Mouse (Mus musculus): ENCODE measurements around the gene Card9. TPM values are rescaled to one million over a fixed set of nuclear protein-coding genes. Genes with fewer than 3 reads are reported as not detected.

Gene Card9
- polyA plus RNA-seq, 1 experiment = 199 TPM

GRCm38 (mm10) chr2:26304711-26305110 lies 56.0 kb downstream of the Card9 start:
- H3K27ac ChIP-seq (ENCODE audit: control insufficient read depth, insufficient read depth, low read depth, low read length, poor library complexity) = no peak overlapping the region
- no peak for TF ChIP-seq POLR2A (IDR thresholded peaks at IDR 0.05; ENCODE audit: borderline replicate concordance, control insufficient read depth, low read depth, low read length)
- no peak for TF ChIP-seq CTCF (IDR thresholded peaks at IDR 0.05; ENCODE audit: control insufficient read depth, insufficient read depth, low read length)
- no peaks in the 10 kb centered on the region for H3K4me1 ChIP-seq (ENCODE audit: control insufficient read depth, insufficient read depth, low read length)
- 30% methylated on average over 1 of the region's 1 CpGs for WGBS
- no peak overlapping the region for H3K4me3 ChIP-seq (replicated peaks; ENCODE audit: control insufficient read depth, low read depth, low read length)

Other genes starting within 250 kb of the Card9 start
- gene Nacc2, start 237.7 kb downstream of the Card9 start, polyA plus RNA-seq (2011; ENCODE audit: insufficient read depth, insufficient read length, low replicate concordance, missing spikeins) = 4.0 and 5.8 TPM in 2 replicates
- gene Lhx3, start 152.6 kb downstream of the Card9 start, polyA plus RNA-seq (2011; ENCODE audit: insufficient read depth, insufficient read length, low replicate concordance, missing spikeins) = not detected in 2 replicates
- 2.2 and 2.6 TPM in 2 replicates for gene Qsox2, start 123.4 kb downstream of the Card9 start, polyA plus RNA-seq (2011; ENCODE audit: insufficient read depth, insufficient read length, low replicate concordance, missing spikeins)
- gene Ccdc187, start 66.4 kb downstream of the Card9 start, polyA plus RNA-seq (2011; ENCODE audit: insufficient read depth, insufficient read length, low replicate concordance, missing spikeins) = 0.20 TPM in 1 of 2 replicates, not detected in the other
- gene Gpsm1, start 45.4 kb downstream of the Card9 start, polyA plus RNA-seq (2011; ENCODE audit: insufficient read depth, insufficient read length, low replicate concordance, missing spikeins) = 6.1 and 10.0 TPM in 2 replicates
- 4.0 and 6.9 TPM in 2 replicates for gene Dnlz, start 8.8 kb downstream of the Card9 start, polyA plus RNA-seq (2011; ENCODE audit: insufficient read depth, insufficient read length, low replicate concordance, missing spikeins)
- gene Snapc4, start 19.7 kb upstream of the Card9 start, polyA plus RNA-seq (2011; ENCODE audit: insufficient read depth, insufficient read length, low replicate concordance, missing spikeins) = 25.2 and 42.6 TPM in 2 replicates
- 56.8 and 78.4 TPM in 2 replicates for gene Entr1, start 28.4 kb upstream of the Card9 start, polyA plus RNA-seq (2011; ENCODE audit: insufficient read depth, insufficient read length, low replicate concordance, missing spikeins)
- 25.5 and 34.2 TPM in 2 replicates for gene Pmpca, start 28.4 kb upstream of the Card9 start, polyA plus RNA-seq (2011; ENCODE audit: insufficient read depth, insufficient read length, low replicate concordance, missing spikeins)
- gene Inpp5e, start 48.3 kb upstream of the Card9 start, polyA plus RNA-seq (2011; ENCODE audit: insufficient read depth, insufficient read length, low replicate concordance, missing spikeins) = 10.7 and 21.5 TPM in 2 replicates
- gene Sec16a, start 84.3 kb upstream of the Card9 start, polyA plus RNA-seq (2011; ENCODE audit: insufficient read depth, insufficient read length, low replicate concordance, missing spikeins) = 5.8 and 30.1 TPM in 2 replicates
- gene Notch1, start 155.7 kb upstream of the Card9 start, polyA plus RNA-seq (2011; ENCODE audit: insufficient read depth, insufficient read length, low replicate concordance, missing spikeins) = 21.8 and 36.9 TPM in 2 replicates
- 91.0 and 128 TPM in 2 replicates for gene Egfl7, start 219.1 kb upstream of the Card9 start, polyA plus RNA-seq (2011; ENCODE audit: insufficient read depth, insufficient read length, low replicate concordance, missing spikeins)
- gene Gm20532, start 225.7 kb upstream of the Card9 start, polyA plus RNA-seq (2011; ENCODE audit: insufficient read depth, insufficient read length, low replicate concordance, missing spikeins) = not detected in 2 replicates
- gene Agpat2, start 243.5 kb upstream of the Card9 start, polyA plus RNA-seq (2011; ENCODE audit: insufficient read depth, insufficient read length, low replicate concordance, missing spikeins) = 10.6 and 32.5 TPM in 2 replicates